Mouse (Mus musculus): ENCODE measurements at regions not wholly inside any gene's neighbourhood (a gene's known extent, or its start where the extent isn't known, plus 50 kb on each side); places are given as distances from the start of the nearest gene placed in this dataset.

- DNase-seq (ENCODE audit: extremely low read depth, insufficient read length, low spot score): no peak
Measured at GRCm38 (mm10) chr11:84760622-84761196, 58.6 kb downstream of the Mrm1 start.

- no peak for DNase-seq (ENCODE audit: extremely low read depth, insufficient read length, low spot score)
Measured at GRCm38 (mm10) chr11:84759478-84759986, 59.8 kb downstream of the Mrm1 start.

- no peak for DNase-seq (ENCODE audit: extremely low read depth, insufficient read length, low spot score)
Measured at GRCm38 (mm10) chr11:84752007-84752406, 67.3 kb downstream of the Mrm1 start.

DNA sequence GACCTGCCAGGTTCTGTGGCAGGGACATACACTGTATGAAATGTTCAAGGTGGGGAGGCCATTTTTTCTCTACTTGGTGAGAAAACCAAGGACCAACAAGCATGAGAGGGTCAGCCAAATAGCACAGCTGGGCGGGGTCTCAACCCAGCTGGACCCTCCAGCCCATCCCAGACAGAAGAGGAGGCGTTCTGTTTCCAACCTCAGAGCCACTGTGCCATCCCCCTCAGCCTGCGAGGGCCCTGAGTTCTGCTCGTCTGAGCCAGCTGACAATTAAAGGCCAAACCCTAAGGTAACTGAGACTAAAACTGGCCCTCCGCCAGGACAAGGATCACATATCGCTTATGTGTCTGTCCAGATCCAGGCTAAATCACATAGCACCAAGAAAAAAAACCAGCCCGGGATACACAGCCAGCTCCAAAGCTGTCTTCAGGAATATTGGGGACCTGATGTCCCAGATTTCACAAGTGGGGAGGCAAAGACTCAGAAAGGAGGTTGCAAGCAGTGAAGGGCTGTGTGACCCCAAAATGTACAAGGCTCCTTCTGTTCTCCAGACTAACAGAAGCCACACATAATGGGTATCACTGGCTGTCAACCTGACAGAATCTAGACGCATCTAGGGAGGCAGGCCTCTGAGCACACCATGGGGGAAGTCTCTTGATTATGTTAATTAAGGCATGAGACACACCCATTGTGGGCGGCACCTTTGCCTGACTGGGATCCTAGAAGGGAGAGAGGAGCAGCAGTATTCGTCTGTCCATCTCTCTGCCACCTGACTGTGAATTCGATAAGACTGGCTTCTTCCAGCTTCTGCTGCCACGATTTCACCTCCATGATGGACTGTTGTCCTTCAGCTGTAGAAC, 69.6 kb downstream of the Mrm1 start:
- no peak for DNase-seq (ENCODE audit: extremely low read depth, insufficient read length, low spot score)

DNA sequence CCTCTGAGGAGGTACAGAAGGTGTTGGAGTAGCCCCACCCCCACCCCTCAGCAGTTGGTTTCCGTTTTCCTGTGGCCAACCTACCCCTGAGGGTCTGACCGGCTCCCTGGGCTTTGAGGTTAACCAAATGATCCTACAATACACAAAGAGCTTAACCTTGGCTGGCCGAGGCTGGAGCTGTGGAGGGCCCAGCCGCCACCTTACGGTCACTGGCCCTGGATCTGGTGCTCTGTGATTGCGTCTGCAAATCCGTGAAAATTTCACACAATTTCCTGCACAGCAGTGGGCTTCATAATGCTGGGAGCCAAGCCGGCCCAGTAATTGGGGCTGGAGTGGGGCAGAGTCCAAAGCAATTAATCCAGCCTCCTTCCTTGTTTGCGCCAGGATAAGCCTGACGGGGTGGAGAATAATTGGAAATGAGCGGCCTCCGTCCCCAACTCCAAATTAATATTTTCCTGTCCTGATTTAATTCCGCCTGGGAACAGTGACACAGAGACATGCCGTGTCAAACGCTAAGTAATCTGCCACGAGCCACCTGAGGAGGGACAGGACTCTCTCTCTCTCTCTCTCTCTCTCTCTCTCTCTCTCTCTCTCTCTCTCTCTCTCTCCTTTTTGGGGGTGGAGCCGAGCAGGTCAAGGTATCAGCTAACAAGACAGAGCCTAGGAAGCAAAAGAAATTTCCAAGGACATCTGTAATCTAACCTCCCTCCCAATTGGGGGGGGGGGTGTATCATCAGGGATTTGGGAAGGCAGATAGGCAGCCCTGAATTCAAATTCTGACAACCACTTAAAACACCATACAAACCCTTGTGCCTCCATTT, 80.3 kb downstream of the Mrm1 start:
- no peak for DNase-seq (ENCODE audit: extremely low read depth, insufficient read length, low spot score)

GRCm38 (mm10) chr11:84738128-84738527, 81.2 kb downstream of the Mrm1 start:
- DNase-seq (ENCODE audit: extremely low read depth, insufficient read length, low spot score): no peak

- no peak for DNase-seq (ENCODE audit: extremely low read depth, insufficient read length, low spot score)
Measured at GRCm38 (mm10) chr11:84731890-84732289, 87.4 kb downstream of the Mrm1 start.

DNA sequence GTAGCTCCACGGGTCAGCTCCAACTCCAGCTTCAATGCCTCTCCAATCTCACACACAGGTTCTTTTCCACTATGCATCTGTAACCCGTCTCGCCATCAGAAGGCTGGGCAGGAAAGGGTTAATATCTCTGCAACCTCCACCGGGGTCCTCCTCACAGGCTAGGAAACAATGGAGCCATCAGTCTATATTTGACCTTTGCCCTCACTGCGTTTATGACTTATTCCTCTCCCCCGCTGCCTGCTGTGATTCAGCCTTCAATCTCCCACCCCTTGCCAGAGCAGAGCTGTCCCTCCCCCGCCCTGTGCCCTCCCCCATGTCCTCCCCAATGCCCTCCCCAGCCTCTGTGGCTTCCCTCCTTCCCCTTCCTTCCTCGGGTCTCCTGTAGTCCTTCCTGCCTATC, 89.1 kb downstream of the Mrm1 start:
- DNase-seq (ENCODE audit: extremely low read depth, insufficient read length, low spot score): no peak

GRCm38 (mm10) chr11:84729189-84729588, 90.1 kb downstream of the Mrm1 start:
- DNase-seq (ENCODE audit: extremely low read depth, insufficient read length, low spot score): no peak

GRCm38 (mm10) chr11:84725936-84726613, 93.2 kb downstream of the Mrm1 start:
- DNase-seq (ENCODE audit: extremely low read depth, insufficient read length, low spot score): no peak

DNA sequence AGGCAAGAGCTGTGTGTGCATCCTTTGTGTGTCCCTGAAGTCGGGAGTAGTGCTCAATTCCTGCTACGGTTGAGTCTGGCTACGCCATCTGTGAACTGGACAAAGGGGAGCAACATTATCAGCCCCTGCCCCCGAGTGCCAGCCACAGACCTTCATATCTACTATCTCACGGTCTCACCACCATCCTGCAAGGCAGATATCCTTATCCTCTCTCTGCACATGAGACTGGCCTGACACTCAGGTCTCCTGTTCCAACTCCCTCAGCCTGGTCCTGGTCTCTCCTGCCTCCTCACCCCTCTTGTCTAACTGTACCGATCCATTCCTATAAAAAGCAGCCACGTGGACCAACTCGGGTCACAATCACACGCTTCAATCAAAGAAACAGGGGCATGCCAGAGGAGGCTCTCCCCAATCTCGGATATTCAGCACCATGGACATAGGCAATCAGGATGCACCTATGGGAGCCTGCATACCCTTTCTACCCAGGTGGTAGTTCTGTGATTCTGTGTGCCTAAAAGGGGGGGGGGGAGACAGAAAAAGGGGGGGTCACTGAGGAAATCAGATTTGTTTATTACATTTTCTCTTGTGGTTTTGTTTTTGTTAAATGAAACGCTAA, 94.0 kb downstream of the Mrm1 start:
- DNase-seq (ENCODE audit: extremely low read depth, insufficient read length, low spot score): no peak

- DNase-seq (ENCODE audit: extremely low read depth, insufficient read length, low spot score): no peak
Measured at GRCm38 (mm10) chr11:84724080-84724479, 95.2 kb downstream of the Mrm1 start.

DNA sequence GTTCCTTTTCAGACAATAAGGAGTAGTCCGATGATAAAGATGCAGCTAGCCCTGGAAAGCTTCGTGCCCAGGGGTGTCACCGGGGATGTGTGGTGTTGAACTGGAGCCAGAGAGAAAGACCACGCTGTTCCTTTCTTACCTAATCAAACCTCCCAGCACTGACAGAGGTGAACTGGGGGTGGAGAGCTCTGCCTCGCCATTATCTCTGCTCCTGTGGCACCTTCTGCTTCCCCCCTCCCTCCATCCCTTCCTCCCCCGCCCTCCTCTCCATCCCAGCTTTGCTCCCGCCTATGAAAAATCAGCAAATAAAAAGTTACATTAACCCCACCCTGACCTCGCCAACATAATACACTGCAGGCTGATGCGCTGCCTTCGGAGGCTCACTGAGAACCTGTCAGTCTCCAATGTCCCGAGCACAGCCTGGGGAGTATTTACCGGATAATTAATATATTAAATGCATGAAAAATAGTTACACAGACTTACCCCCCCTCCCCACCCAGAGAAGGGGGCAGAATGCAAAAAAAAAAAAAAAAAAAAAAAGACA, 96.6 kb downstream of the Mrm1 start:
- no peak for DNase-seq (ENCODE audit: extremely low read depth, insufficient read length, low spot score)

DNA sequence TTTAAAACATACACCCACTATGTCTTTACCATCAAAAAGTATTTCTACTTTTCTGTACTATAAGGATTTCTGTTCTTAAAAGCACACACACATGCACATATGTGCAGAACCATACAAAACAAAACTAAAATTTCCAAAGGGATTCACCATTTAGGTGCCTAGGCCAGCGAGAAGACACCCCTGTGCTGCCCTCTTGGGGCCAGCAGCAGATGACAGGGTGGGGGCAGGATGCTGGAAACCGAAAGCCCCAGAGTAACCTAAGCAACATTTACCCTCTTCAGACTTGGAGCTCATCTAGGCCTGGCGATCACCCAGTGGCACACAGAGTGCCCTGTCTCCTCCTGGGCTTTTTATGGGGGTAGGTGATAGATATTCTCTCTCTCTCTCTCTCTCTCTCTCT, 97.3 kb downstream of the Mrm1 start:
- DNase-seq (ENCODE audit: extremely low read depth, insufficient read length, low spot score): peak; percentile 34

GRCm38 (mm10) chr11:84721150-84721549, 98.2 kb downstream of the Mrm1 start:
- no peak for DNase-seq (ENCODE audit: extremely low read depth, insufficient read length, low spot score)

DNA sequence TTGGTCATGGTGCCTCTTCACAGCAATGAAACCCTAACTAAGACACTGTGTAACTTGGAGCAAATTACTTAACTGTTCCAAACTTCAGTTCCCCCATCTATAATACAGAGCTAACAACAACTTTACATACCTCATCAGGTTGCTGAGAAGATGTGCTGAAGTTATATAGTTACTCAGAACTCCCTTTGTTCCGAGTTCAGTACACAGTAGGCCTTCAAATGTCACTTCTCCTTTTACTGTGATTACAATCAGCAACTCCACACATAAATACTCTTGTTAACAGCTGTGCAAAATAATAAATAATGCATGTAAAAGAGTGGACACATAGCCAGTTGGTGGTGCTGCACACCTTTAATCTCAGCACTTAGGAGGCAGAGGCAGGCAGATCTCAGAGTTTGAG, 99.5 kb downstream of the Mrm1 start:
- no peak for DNase-seq (ENCODE audit: extremely low read depth, insufficient read length, low spot score)

- no peak for DNase-seq (ENCODE audit: extremely low read depth, insufficient read length, low spot score)
Measured at GRCm38 (mm10) chr11:84712731-84713130, 106.6 kb downstream of the Mrm1 start.

DNA sequence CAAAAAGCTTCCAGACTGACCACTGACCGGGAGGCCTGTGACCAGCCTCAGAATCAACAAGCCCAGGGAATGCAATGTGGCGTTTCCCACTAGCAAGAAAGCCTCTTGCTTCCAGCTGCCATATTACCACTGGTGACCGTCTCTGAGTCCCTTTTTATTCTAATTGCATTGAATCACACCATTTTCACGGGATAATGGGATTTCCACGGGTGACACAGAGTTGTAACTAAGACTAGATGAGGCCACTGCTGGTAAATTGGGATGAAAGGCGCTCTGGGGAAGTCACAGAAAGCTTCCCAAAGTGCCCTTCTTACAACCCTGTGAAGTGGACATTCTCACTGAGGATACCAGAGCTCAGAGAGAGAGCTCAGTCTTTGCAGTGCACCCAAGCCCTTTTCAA, 107.4 kb downstream of the Mrm1 start:
- DNase-seq (ENCODE audit: extremely low read depth, insufficient read length, low spot score): no peak

- DNase-seq (ENCODE audit: extremely low read depth, insufficient read length, low spot score): no peak
Measured at GRCm38 (mm10) chr11:84708222-84708730, 111.0 kb downstream of the Mrm1 start.

DNA sequence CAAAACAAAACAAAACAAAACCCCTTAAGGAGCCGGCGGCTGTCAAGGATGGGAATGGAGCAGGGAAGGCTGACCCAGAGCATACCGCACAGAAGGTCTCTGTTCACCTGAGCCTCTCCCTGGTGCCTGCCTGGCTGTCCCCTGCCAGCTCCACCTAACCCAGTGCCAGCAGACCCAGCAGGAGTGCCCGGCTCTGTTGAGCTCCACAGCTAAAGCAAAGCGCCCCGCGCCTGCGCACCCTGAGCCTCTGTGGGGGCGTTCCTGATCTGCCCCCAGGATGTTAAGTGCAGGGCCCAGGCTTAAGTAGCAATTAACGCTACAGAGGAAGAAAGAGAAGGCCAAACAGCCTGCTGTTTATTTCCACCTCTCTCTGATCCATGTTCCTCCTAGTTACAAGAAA, 111.5 kb downstream of the Mrm1 start:
- no peak for DNase-seq (ENCODE audit: extremely low read depth, insufficient read length, low spot score)
